Mouse (Mus musculus) liver, postnatal 0 days (tissue): ENCODE results near the gene Megf9. TPM values are rescaled to one million over a fixed set of nuclear protein-coding genes. Genes with fewer than 3 reads are reported as not detected.

Experiments
- ATAC-seq: fragments of 200-750 bp; cut with Nextera tagmentation; 2 replicates; pipeline ENCODE4 v1.8.0; 2017; ENCODE audit warnings: mild to moderate bottlenecking, moderate library complexity
- DNase-seq: peaks from one replicate; pipeline ENCODE4 v3.0.0-alpha.2; 2016
- H3K27ac ChIP-seq: fragments of 300-500 bp; sonication (generic); 2 replicates; pipeline ENCODE4 v1.5.1; 2014; ENCODE audit warnings: antibody characterized with exemption, moderate library complexity, mild to moderate bottlenecking, low read depth
- H3K27me3 ChIP-seq: fragments of 300-500 bp; sonication (generic); 2 replicates; pipeline ENCODE4 v1.6.1; 2014; ENCODE audit warnings: low read length, control low read depth, mixed read lengths; ENCODE audit not compliant: insufficient read depth
- H3K36me3 ChIP-seq: fragments of 300-500 bp; sonication (generic); replicated peaks from 2 replicates; pipeline ENCODE4 v1.6.1; 2014; ENCODE audit warnings: mild to moderate bottlenecking, control low read depth, low read length, moderate library complexity, mixed read lengths; ENCODE audit not compliant: insufficient read depth
- H3K4me1 ChIP-seq: fragments of 300-500 bp; sonication (generic); 2 replicates; pipeline ENCODE4 v1.6.1; 2014; ENCODE audit warnings: antibody characterized with exemption, mild to moderate bottlenecking, control low read depth; ENCODE audit not compliant: insufficient read depth
- H3K4me2 ChIP-seq: fragments of 300-500 bp; sonication (generic); 2 replicates; pipeline ENCODE4 v1.6.1; 2014; ENCODE audit warnings: low read depth, mild to moderate bottlenecking, low read length, moderate library complexity, mixed read lengths
- H3K4me3 ChIP-seq: fragments of 300-500 bp; sonication (generic); 2 replicates; pipeline ENCODE4 v1.5.1; 2014; ENCODE audit warnings: low read depth, low read length
- H3K9ac ChIP-seq: fragments of 300-500 bp; sonication (generic); replicated peaks from 2 replicates; pipeline ENCODE4 v1.6.1; 2014; ENCODE audit warnings: mild to moderate bottlenecking, moderate library complexity
- H3K9me3 ChIP-seq: fragments of 300-500 bp; sonication (generic); 2 replicates; pipeline ENCODE4 v1.6.1; 2016; ENCODE audit warnings: mild to moderate bottlenecking, control low read depth, low read length, mixed read lengths
- CTCF ChIP-seq: sonication (generic); IDR thresholded peaks from 2 replicates; pipeline ENCODE4 v1.5.1; 2016; ENCODE audit warnings: antibody characterized with exemption, low read depth
- EP300 ChIP-seq: IDR thresholded peaks from 2 replicates; pipeline ENCODE4 v1.6.1; 2016; ENCODE audit warnings: antibody characterized with exemption, low read depth, mild to moderate bottlenecking
- WGBS: fragments of 180-500 bp; shearing (Covaris S2); extraction: QIAGEN DNeasy Blood & Tissue Kit; methylation state at CpG from one replicate; pipeline ENCODE4 v1.1.7; 2014; ENCODE audit not compliant: insufficient replicate concordance; 5-methylcytosine and 5-hydroxymethylcytosine counted together
- polyA plus RNA-seq: library from polyadenylated mRNA; unstranded; fragments of >200 nt; fragmentation: Nextera tagmentation; extraction: Ambion mirVana; gene quantifications from 2 replicates; pipeline ENCODE4 v1.2.1, GENCODE M21; 2015

The Megf9 gene
- polyA plus RNA-seq, 1 experiment from 2014 or later, result 9.4 TPM

- Histone ChIP-seq H3K4me2 (no peak overlapping the region), H3K9ac (no peak overlapping the region), H3K9me3 (no peaks in the 10 kb centered on the region), H3K27me3 (no peaks in the 10 kb centered on the region), H3K36me3 (no peaks in the 10 kb centered on the region), H3K27ac (no peak overlapping the region), H3K4me1 (peaks cover 5% of the 10 kb centered on the region; the same call in 1 of the 2 replicates), H3K4me3 (no peak overlapping the region)
- no peak for TF ChIP-seq EP300
- no peak for TF ChIP-seq CTCF
- DNase-seq, result no peak
- WGBS, result 88% methylated on average over 6 of the region's 6 CpGs
- ATAC-seq, result no peak
Observed at GRCm38 (mm10) chr4:70516289-70516688, 18.5 kb downstream of the Megf9 start.

GRCm38 (mm10) chr4:70515514-70515913 is 19.3 kb downstream of the Megf9 start:
- Histone ChIP-seq H3K9ac (no peak overlapping the region), H3K27me3 (no peaks in the 10 kb centered on the region), H3K4me3 (no peak overlapping the region), H3K27ac (no peak overlapping the region), H3K4me2 (no peak overlapping the region), H3K4me1 (peaks cover 3% of the 10 kb centered on the region; the same call in 1 of the 2 replicates), H3K9me3 (no peaks in the 10 kb centered on the region), H3K36me3 (no peaks in the 10 kb centered on the region)
- DNase-seq, result no peak
- TF ChIP-seq CTCF (no peak), EP300 (no peak)
- ATAC-seq, result 0 out of 2 replicates have a peak, but pooled peaks have one; percentile 21

DNA sequence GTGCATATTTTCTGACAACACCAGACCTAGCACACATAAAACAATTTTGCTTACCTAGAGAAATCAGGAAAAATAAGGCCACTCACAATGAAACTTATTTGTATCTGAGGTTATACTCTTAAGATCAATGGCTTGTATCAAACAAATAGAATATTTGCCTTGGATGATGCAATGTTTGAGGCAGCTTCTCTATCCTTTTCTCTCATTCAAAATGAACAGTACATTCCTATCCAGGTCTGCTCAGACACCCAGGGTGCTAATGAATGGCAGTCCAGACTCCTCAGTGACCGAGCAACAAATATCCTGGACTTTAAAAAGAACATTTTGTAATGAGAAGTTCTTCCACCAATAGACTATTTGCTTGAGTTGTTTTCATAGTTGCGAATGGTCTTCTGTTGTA is 24.8 kb downstream of the Megf9 start:
- no peak for TF ChIP-seq CTCF
- no peak for TF ChIP-seq EP300
- no peaks in the 10 kb centered on the region for H3K27me3 ChIP-seq
- H3K4me2 ChIP-seq, result no peak overlapping the region
- no peak overlapping the region for H3K9ac ChIP-seq
- no peak for ATAC-seq
- H3K27ac ChIP-seq, result no peak overlapping the region
- H3K4me1 ChIP-seq, result no peaks in the 10 kb centered on the region
- H3K4me3 ChIP-seq, result no peak overlapping the region
- no peak for DNase-seq
- H3K36me3 ChIP-seq, result no peaks in the 10 kb centered on the region
- no peaks in the 10 kb centered on the region for H3K9me3 ChIP-seq
- 76% methylated on average over 2 of the region's 2 CpGs for WGBS

GRCm38 (mm10) chr4:70509565-70509964 is 25.2 kb downstream of the Megf9 start:
- Histone ChIP-seq H3K9me3 (no peaks in the 10 kb centered on the region), H3K4me2 (no peak overlapping the region), H3K27me3 (no peaks in the 10 kb centered on the region), H3K36me3 (no peaks in the 10 kb centered on the region), H3K9ac (no peak overlapping the region), H3K4me3 (no peak overlapping the region), H3K27ac (no peak overlapping the region), H3K4me1 (no peaks in the 10 kb centered on the region)
- ATAC-seq (no peak), DNase-seq (no peak)
- 59% methylated on average over 2 of the region's 2 CpGs for WGBS
- TF ChIP-seq CTCF (no peak), EP300 (no peak)

GRCm38 (mm10) chr4:70508207-70508606 is 26.6 kb downstream of the Megf9 start:
- 91% methylated on average over 1 of the region's 1 CpGs for WGBS
- Histone ChIP-seq H3K9ac (no peak overlapping the region), H3K4me1 (no peaks in the 10 kb centered on the region), H3K9me3 (no peaks in the 10 kb centered on the region), H3K4me2 (no peak overlapping the region), H3K4me3 (no peak overlapping the region), H3K36me3 (no peaks in the 10 kb centered on the region), H3K27me3 (no peaks in the 10 kb centered on the region), H3K27ac (no peak overlapping the region)
- DNase-seq (no peak), ATAC-seq (no peak)
- TF ChIP-seq CTCF (no peak), EP300 (no peak)

DNA sequence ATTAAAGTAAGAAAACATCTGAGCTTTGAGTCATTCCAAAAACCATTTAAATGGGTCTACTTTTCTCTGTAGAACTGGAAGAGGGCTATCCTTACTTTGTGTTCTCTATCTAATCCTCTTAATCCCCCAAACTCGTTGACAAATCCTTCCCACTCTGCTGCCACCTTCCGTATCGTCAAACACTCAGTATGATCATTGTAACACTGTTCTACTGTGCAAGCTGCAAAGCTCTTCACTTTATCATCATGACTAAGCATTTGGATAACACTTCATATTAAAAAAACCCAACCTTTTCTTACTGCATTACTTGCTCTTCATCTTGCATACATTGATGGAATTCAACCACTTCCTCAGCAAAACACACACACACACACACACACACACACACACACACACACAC is 28.8 kb downstream of the Megf9 start:
- Histone ChIP-seq H3K9ac (no peak overlapping the region), H3K9me3 (no peaks in the 10 kb centered on the region), H3K27me3 (no peaks in the 10 kb centered on the region), H3K4me2 (no peak overlapping the region), H3K27ac (no peak overlapping the region), H3K4me1 (no peaks in the 10 kb centered on the region), H3K36me3 (no peaks in the 10 kb centered on the region), H3K4me3 (no peak overlapping the region)
- DNase-seq, result no peak
- ATAC-seq, result no peak
- no peak for TF ChIP-seq EP300
- TF ChIP-seq CTCF, result no peak
- WGBS, result 75% methylated on average over 3 of the region's 3 CpGs

- WGBS, result 62% methylated on average over 1 of the region's 1 CpGs
- DNase-seq, result no peak
- H3K9ac ChIP-seq, result no peak overlapping the region
Observed at GRCm38 (mm10) chr4:70503827-70504226, 31.0 kb downstream of the Megf9 start.

More at GRCm38 (mm10) chr4:70503827-70504226, 31.0 kb downstream of the Megf9 start:
- Histone ChIP-seq H3K4me3 (no peak overlapping the region), H3K36me3 (no peaks in the 10 kb centered on the region), H3K4me1 (peaks cover 7% of the 10 kb centered on the region; the same call in 1 of the 2 replicates), H3K27me3 (no peaks in the 10 kb centered on the region), H3K9me3 (no peaks in the 10 kb centered on the region), H3K4me2 (no peak overlapping the region), H3K27ac (no peak overlapping the region)
- ATAC-seq, result no peak
- no peak for TF ChIP-seq EP300
- TF ChIP-seq CTCF, result no peak
